Mouse (Mus musculus): Measurements from ENCODE around the gene Slc19a3. TPM values are rescaled to one million over a fixed set of nuclear protein-coding genes. Genes with fewer than 3 reads are reported as not detected.

Slc19a3 gene
- total and polyA plus RNA-seq, 3 experiments, result not detected

GRCm38 (mm10) chr1:83032508-83032907 is 5.7 kb downstream of the Slc19a3 start:
- H3K4me3 ChIP-seq (ENCODE audit: control insufficient read depth in 1 of 2, insufficient read depth in 1 of 2, low read depth in 2 of 2, low read length in 2 of 2), result no peak overlapping the region
- no peak overlapping the region for H3K27ac ChIP-seq (ENCODE audit: control insufficient read depth, low read depth, low read length)
- no peak for TF ChIP-seq BHLHE40 (IDR thresholded peaks at IDR 0.05; ENCODE audit: borderline replicate concordance, low read depth, low read length)
- no peaks in the 10 kb centered on the region for H3K4me1 ChIP-seq (ENCODE audit: control insufficient read depth in 1 of 2, insufficient read depth in 2 of 2, low read length in 2 of 2)
- no peaks in the 10 kb centered on the region for H3K27me3 ChIP-seq (ENCODE audit: control insufficient read depth in 1 of 2, insufficient read depth in 2 of 2, low read length in 2 of 2)
- H3K79me2 ChIP-seq (ENCODE audit: control insufficient read depth, insufficient read depth, low read length, poor library complexity), result no peaks in the 10 kb centered on the region
- H3K36me3 ChIP-seq (ENCODE audit: control insufficient read depth in 1 of 2, insufficient read depth in 2 of 2, low read length in 2 of 2), result no peaks in the 10 kb centered on the region
- H3K9me3 ChIP-seq (replicated peaks; ENCODE audit: insufficient read depth, low read length), result no peaks in the 10 kb centered on the region
- no peak for DNase-seq (ENCODE audit: low read depth, low spot score)
- no peak overlapping the region for H3K9ac ChIP-seq (ENCODE audit: control insufficient read depth, low read depth, low read length, poor library complexity, severe bottlenecking)

- Histone ChIP-seq H3K4me1 (ENCODE audit: control insufficient read depth in 1 of 2, insufficient read depth in 2 of 2, low read length in 2 of 2) (no peaks in the 10 kb centered on the region), H3K9me3 (replicated peaks; ENCODE audit: insufficient read depth, low read length) (no peaks in the 10 kb centered on the region), H3K9ac (ENCODE audit: control insufficient read depth, low read depth, low read length, poor library complexity, severe bottlenecking) (no peak overlapping the region), H3K4me3 (ENCODE audit: control insufficient read depth in 1 of 2, insufficient read depth in 1 of 2, low read depth in 2 of 2, low read length in 2 of 2) (no peak overlapping the region), H3K79me2 (ENCODE audit: control insufficient read depth, insufficient read depth, low read length, poor library complexity) (no peaks in the 10 kb centered on the region), H3K27ac (ENCODE audit: control insufficient read depth, low read depth, low read length) (no peak overlapping the region), H3K36me3 (ENCODE audit: control insufficient read depth in 1 of 2, insufficient read depth in 2 of 2, low read length in 2 of 2) (no peaks in the 10 kb centered on the region), H3K27me3 (ENCODE audit: control insufficient read depth in 1 of 2, insufficient read depth in 2 of 2, low read length in 2 of 2) (no peaks in the 10 kb centered on the region)
- no peak for DNase-seq (ENCODE audit: low read depth, low spot score)
- TF ChIP-seq POLR2AphosphoS5 (IDR thresholded peaks at IDR 0.05; ENCODE audit: borderline replicate concordance, low read depth, low read length) (no peak), CTCF (IDR thresholded peaks at IDR 0.05 in 2 of 3, conservative IDR thresholded peaks at IDR 0.05 in 1 of 3; ENCODE audit: control insufficient read depth in 1 of 3, insufficient read depth in 1 of 3, low read depth in 2 of 3, low read length in 3 of 3, poor library complexity in 1 of 3, severe bottlenecking in 1 of 3) (no peak), MEF2A (IDR thresholded peaks at IDR 0.05; ENCODE audit: extremely low read depth, insufficient replicate concordance, low read depth, low read length, poor library complexity, severe bottlenecking) (no peak), ETS1 (IDR thresholded peaks at IDR 0.05; ENCODE audit: low read depth, low read length) (no peak), CHD2 (IDR thresholded peaks at IDR 0.05; ENCODE audit: low read length) (no peak), NRF1 (IDR thresholded peaks at IDR 0.05; ENCODE audit: insufficient read depth, low read depth, low read length, poor library complexity, severe bottlenecking) (no peak), ZNF384 (IDR thresholded peaks at IDR 0.05; ENCODE audit: low read depth, low read length) (no peak), UBTF (IDR thresholded peaks at IDR 0.05; ENCODE audit: borderline replicate concordance, insufficient read depth, low read depth, low read length) (no peak), USF1 (IDR thresholded peaks at IDR 0.05; ENCODE audit: low read depth, low read length) (no peak), POLR2AphosphoS2 (IDR thresholded peaks at IDR 0.05; ENCODE audit: low read length) (no peak)
These were observed 6.3 kb downstream of the Slc19a3 start for GRCm38 (mm10) chr1:83031950-83032349.

GRCm38 (mm10) chr1:83016556-83016955 is 21.7 kb downstream of the Slc19a3 start:
- Histone ChIP-seq H3K9ac (ENCODE audit: control insufficient read depth, low read depth, low read length, poor library complexity, severe bottlenecking) (no peak overlapping the region), H3K36me3 (ENCODE audit: control insufficient read depth in 1 of 2, insufficient read depth in 2 of 2, low read length in 2 of 2) (no peaks in the 10 kb centered on the region), H3K9me3 (replicated peaks; ENCODE audit: insufficient read depth, low read length) (no peaks in the 10 kb centered on the region), H3K79me2 (ENCODE audit: control insufficient read depth, insufficient read depth, low read length, poor library complexity) (no peaks in the 10 kb centered on the region), H3K27me3 (ENCODE audit: control insufficient read depth in 1 of 2, insufficient read depth in 2 of 2, low read length in 2 of 2) (no peaks in the 10 kb centered on the region), H3K4me1 (ENCODE audit: control insufficient read depth in 1 of 2, insufficient read depth in 2 of 2, low read length in 2 of 2) (no peaks in the 10 kb centered on the region), H3K4me3 (ENCODE audit: control insufficient read depth in 1 of 2, insufficient read depth in 1 of 2, low read depth in 2 of 2, low read length in 2 of 2) (no peak overlapping the region), H3K27ac (ENCODE audit: control insufficient read depth, low read depth, low read length) (no peak overlapping the region)
- no peak for DNase-seq (ENCODE audit: low read depth, low spot score)
- TF ChIP-seq POLR2AphosphoS2 (IDR thresholded peaks at IDR 0.05; ENCODE audit: low read length) (no peak), HCFC1 (IDR thresholded peaks at IDR 0.05; ENCODE audit: low read depth, low read length) (no peak), ZMIZ1 (IDR thresholded peaks at IDR 0.05; ENCODE audit: low read depth, low read length) (no peak), MEF2A (IDR thresholded peaks at IDR 0.05; ENCODE audit: extremely low read depth, insufficient replicate concordance, low read depth, low read length, poor library complexity, severe bottlenecking) (no peak), USF1 (IDR thresholded peaks at IDR 0.05; ENCODE audit: low read depth, low read length) (no peak), RCOR1 (IDR thresholded peaks at IDR 0.05; ENCODE audit: low read depth, low read length) (no peak), ETS1 (IDR thresholded peaks at IDR 0.05; ENCODE audit: low read depth, low read length) (no peak), ZKSCAN1 (IDR thresholded peaks at IDR 0.05; ENCODE audit: low read depth, low read length) (no peak), GABPA (IDR thresholded peaks at IDR 0.05; ENCODE audit: low read depth, low read length) (no peak), SMC3 (IDR thresholded peaks at IDR 0.05; ENCODE audit: low read depth, low read length) (no peak), NELFE (IDR thresholded peaks at IDR 0.05; ENCODE audit: low read depth, low read length) (no peak), E2F4 (IDR thresholded peaks at IDR 0.05; ENCODE audit: borderline replicate concordance, low read depth, low read length) (no peak), BHLHE40 (IDR thresholded peaks at IDR 0.05; ENCODE audit: borderline replicate concordance, low read depth, low read length) (no peak), MYB (IDR thresholded peaks at IDR 0.05; ENCODE audit: low read depth, low read length) (no peak), CHD1 (IDR thresholded peaks at IDR 0.05; ENCODE audit: low read depth, low read length) (no peak), MXI1 (IDR thresholded peaks at IDR 0.05; ENCODE audit: low read depth, low read length) (no peak), EP300 (IDR thresholded peaks at IDR 0.05; ENCODE audit: low read depth in 1 of 2, low read length in 2 of 2) (no peak), NRF1 (IDR thresholded peaks at IDR 0.05; ENCODE audit: insufficient read depth, low read depth, low read length, poor library complexity, severe bottlenecking) (no peak), TBP (IDR thresholded peaks at IDR 0.05; ENCODE audit: low read depth, low read length) (no peak)

Data from MEL (cell line).